Mouse (Mus musculus) midbrain, embryonic 12.5 days (tissue): ENCODE results near the gene Setdb2. TPM values are rescaled to one million over a fixed set of nuclear protein-coding genes. Genes with fewer than 3 reads are reported as not detected.
A peak's percentile ranks its signal among the peaks of the same experiment; 100 is the strongest.

Experiments used
- ATAC-seq: fragments of 200-750 bp; cut with Nextera tagmentation; 2 replicates; pipeline ENCODE4 v1.8.0; 2017; ENCODE audit warnings: low read depth, moderate TSS enrichment, moderate library complexity; ENCODE audit not compliant: low FRiP score
- H3K27ac ChIP-seq: fragments of 300-500 bp; sonication (generic); replicated peaks from 2 replicates; pipeline ENCODE4 v1.5.1; 2016; ENCODE audit warnings: mild to moderate bottlenecking
- H3K27me3 ChIP-seq: fragments of 300-500 bp; sonication (generic); 2 replicates; pipeline ENCODE4 v1.6.1; 2016; ENCODE audit warnings: mild to moderate bottlenecking
- H3K36me3 ChIP-seq: fragments of 300-500 bp; sonication (generic); 2 replicates; pipeline ENCODE4 v1.6.1; 2016
- H3K4me1 ChIP-seq: fragments of 300-500 bp; sonication (generic); 2 replicates; pipeline ENCODE4 v1.6.1; 2016
- H3K4me2 ChIP-seq: fragments of 300-500 bp; sonication (generic); replicated peaks from 2 replicates; pipeline ENCODE4 v1.6.1; 2016; ENCODE audit warnings: mild to moderate bottlenecking, moderate library complexity
- H3K4me3 ChIP-seq: fragments of 300-500 bp; sonication (generic); 2 replicates; pipeline ENCODE4 v1.5.1; 2016; ENCODE audit warnings: mild to moderate bottlenecking
- H3K9ac ChIP-seq: fragments of 300-500 bp; sonication (generic); replicated peaks from 2 replicates; pipeline ENCODE4 v1.6.1; 2016; ENCODE audit warnings: mild to moderate bottlenecking, moderate library complexity
- H3K9me3 ChIP-seq: fragments of 300-500 bp; sonication (generic); 2 replicates; pipeline ENCODE4 v1.6.1; 2016; ENCODE audit warnings: mild to moderate bottlenecking
- WGBS: fragments of 180-500 bp; shearing (Covaris S2); methylation state at CpG from one replicate; pipeline ENCODE4 v1.1.7; 2016; 5-methylcytosine and 5-hydroxymethylcytosine counted together
- polyA plus RNA-seq: library from polyadenylated mRNA; unstranded; fragments of >200 nt; fragmentation: Nextera tagmentation; extraction: Ambion mirVana; gene quantifications from 2 replicates; pipeline ENCODE4 v1.2.1, GENCODE M21; 2016

Gene Setdb2
- polyA plus RNA-seq = 9.5 and 11.7 TPM in 2 replicates

DNA sequence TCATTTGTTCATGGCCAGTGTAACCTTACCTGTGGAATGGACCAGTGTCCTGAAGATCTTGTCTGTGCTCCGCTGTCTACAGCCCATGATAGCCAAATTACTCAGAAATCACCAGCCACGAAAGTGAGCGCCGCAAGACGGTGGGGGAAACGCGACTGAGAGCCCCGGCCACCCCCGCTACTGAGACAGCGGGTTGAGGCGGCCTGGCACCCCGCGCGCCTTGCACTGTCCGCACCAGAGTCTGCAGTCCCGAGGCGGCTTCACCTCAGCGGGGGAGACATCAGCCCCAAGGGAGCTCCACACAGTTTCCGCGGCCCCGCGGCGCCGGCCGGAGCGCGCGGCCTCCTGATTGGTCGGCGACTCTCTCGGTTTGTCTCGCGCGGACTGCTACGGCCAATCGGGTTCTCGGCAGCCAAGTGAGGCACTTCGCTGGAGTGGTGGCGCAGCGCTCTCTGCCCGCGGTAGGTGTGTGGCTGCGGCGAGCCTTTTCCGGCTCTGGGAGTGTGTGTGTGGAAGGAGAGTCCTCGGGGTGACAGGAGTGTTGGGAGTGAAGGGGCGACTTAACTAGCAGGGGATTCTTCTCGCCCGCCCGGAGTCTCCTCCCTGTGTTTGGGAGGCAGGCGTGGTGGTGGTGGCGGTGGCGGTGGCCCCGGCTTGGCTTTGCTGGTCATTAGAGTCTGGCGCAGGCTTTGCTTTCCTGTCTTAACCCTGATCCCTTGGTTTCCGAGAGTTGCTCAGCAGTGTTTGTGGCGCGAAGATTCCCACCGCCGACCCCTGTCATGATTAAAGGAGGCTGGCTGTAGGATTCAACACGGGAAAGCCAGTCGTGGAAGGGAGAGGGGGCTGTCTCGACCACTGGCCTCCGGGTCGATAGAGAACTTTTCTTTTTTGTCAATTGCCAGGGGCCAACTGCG, at the start of gene Setdb2, which contains the start of gene Cab39l:
Gene Setdb2, minus strand, starts transcription at position 327 of the 914 bp plus-strand sequence.
Gene Cab39l, plus strand, starts transcription at position 415 of the 914 bp plus-strand sequence.
- WGBS = under 1% methylated on average over 62 of the region's 66 CpGs
- Histone ChIP-seq H3K27ac (peak within 1 kb of the TSS; percentile 82), H3K9ac (peak within 1 kb of the TSS; percentile 75), H3K36me3 (no peaks in the 10 kb centered on the region), H3K9me3 (no peaks in the 10 kb centered on the region), H3K27me3 (no peaks in the 10 kb centered on the region), H3K4me1 (peaks cover 7% of the 10 kb centered on the region), H3K4me2 (peak within 1 kb of the TSS; percentile 74), H3K4me3 (peak within 1 kb of the TSS; percentile 72)
- ATAC-seq = peak; percentile 100

DNA sequence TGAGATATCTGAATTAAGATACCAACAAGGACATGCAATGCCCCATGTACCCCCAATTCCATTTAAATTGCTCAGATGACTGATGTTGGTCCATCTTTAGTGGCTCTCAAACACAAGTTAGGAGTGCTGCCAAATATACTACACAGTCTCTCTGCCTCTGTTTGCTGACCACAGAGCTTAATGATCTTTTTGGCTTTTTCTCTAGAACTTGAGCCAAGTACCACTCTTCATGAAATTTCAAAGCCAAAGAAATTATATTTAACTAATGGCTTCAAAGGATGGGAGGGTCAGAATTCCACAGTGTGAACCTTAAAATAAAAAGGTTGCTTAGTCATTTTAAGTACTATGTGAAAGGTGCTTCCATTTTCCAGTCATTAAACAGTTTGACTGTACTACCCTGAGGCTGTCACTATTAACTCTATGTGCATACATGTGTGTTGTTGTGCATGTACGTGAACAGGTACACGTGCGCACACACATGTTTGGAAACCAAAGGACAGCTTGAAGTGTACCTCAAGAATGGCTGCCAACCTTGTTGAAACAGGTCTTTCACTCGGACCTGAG, 44.6 kb upstream of the Setdb2 start:
- ATAC-seq = no peak
- no peaks in the 10 kb centered on the region for H3K27me3 ChIP-seq
- no peaks in the 10 kb centered on the region for H3K9me3 ChIP-seq
- no peaks in the 10 kb centered on the region for H3K36me3 ChIP-seq
- no peaks in the 10 kb centered on the region for H3K4me1 ChIP-seq
- H3K4me3 ChIP-seq = no peak overlapping the region
- WGBS = 95% methylated on average over 4 of the region's 4 CpGs
- H3K27ac ChIP-seq = no peak overlapping the region
- no peak overlapping the region for H3K9ac ChIP-seq
- no peak overlapping the region for H3K4me2 ChIP-seq

DNA sequence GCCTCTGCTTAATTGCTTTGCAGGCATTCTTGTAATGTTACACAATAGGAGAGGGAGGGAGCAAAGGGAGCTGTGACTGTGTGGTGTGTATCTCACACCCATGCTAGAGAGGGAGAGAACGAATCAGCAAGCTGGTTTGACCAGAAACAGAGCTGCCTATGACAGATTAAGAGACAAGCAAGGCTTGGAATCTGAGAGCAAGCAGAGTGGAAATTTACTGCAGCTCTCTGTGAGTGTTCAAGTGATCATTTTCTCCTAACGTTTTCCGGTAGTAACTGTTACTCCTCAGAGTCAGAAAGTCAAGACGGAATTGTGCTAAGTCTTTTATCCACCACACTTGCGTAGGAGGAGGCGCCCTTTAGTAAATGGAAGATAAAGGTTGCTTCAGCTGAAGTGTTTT, 38.0 kb upstream of the Setdb2 start:
- no peak for ATAC-seq
- Histone ChIP-seq H3K4me2 (no peak overlapping the region), H3K27ac (no peak overlapping the region), H3K4me3 (no peak overlapping the region), H3K9me3 (no peaks in the 10 kb centered on the region), H3K27me3 (no peaks in the 10 kb centered on the region), H3K4me1 (no peaks in the 10 kb centered on the region), H3K9ac (no peak overlapping the region), H3K36me3 (no peaks in the 10 kb centered on the region)
- 77% methylated on average over 6 of the region's 6 CpGs for WGBS

DNA sequence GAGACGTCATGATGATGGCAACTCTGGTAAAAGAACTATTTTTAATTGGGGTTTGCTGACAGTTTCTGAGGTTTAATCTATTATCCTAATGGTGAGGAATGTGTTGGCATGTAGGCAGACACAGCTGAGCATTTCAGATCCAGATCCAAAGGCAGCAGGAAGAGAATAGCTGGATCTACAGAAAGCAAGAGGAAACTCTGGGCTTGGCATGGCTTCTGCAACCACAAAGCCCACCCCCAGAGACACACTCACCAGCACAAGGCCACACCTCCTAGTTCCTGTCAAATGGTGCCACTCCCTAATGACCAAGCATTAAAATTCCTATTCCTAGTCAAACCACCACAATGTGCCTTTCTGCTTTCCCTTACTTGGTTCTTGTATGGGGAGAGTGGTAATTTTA, 30.1 kb upstream of the Setdb2 start:
- Histone ChIP-seq H3K9me3 (no peaks in the 10 kb centered on the region), H3K4me3 (no peak overlapping the region), H3K9ac (no peak overlapping the region), H3K36me3 (no peaks in the 10 kb centered on the region), H3K4me2 (no peak overlapping the region), H3K4me1 (no peaks in the 10 kb centered on the region), H3K27ac (no peak overlapping the region), H3K27me3 (no peaks in the 10 kb centered on the region)
- 98% methylated on average over 1 of the region's 1 CpGs for WGBS
- ATAC-seq = no peak

DNA sequence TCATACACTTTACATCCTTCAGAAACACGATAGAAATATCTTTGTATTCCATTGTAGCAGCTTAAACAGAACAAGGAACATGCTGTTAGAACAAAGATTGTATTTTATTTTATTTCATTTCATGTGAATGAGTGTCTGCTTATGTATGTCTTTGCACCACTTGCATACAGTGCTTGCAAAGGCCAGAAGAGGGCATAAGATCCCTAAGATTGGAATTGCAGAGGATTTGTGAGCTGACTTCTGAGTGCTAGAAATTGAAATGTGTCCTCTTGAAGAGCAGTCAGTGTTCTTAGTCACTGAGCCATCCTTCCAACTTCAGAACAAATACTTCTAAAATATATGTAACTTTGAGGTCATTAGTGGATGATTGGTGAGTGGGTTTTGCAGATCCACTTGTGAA, 27.1 kb upstream of the Setdb2 start:
- no peaks in the 10 kb centered on the region for H3K4me1 ChIP-seq
- H3K4me2 ChIP-seq = no peak overlapping the region
- no peaks in the 10 kb centered on the region for H3K36me3 ChIP-seq
- no peaks in the 10 kb centered on the region for H3K27me3 ChIP-seq
- WGBS = 66% methylated on average over 1 of the region's 1 CpGs
- H3K27ac ChIP-seq = no peak overlapping the region
- H3K4me3 ChIP-seq = no peak overlapping the region
- H3K9ac ChIP-seq = no peak overlapping the region
- H3K9me3 ChIP-seq = no peaks in the 10 kb centered on the region
- ATAC-seq = no peak

DNA sequence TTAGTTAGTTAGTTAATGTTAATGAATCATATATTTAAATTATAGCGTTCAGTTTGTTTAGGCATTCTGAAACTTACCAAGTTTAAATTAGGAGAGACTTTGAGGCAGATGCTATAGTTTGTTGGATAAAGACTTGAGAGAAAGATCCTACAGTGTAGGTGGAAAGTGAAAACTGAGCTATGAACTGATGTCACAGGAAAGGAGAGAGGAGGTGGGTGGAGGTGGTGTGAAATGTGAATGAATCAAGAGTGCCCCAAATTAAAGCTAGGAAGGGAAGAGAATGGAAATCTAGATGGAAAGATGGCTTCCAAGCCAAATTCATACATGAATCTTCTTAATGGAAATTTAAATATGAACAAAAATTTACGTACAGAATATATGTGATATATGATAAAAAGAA, 25.8 kb upstream of the Setdb2 start:
- H3K36me3 ChIP-seq = no peaks in the 10 kb centered on the region
- no peaks in the 10 kb centered on the region for H3K4me1 ChIP-seq
- H3K4me2 ChIP-seq = no peak overlapping the region
- no peak overlapping the region for H3K4me3 ChIP-seq
- no peaks in the 10 kb centered on the region for H3K27me3 ChIP-seq
- no peak overlapping the region for H3K27ac ChIP-seq
- H3K9ac ChIP-seq = no peak overlapping the region
- no peaks in the 10 kb centered on the region for H3K9me3 ChIP-seq
- WGBS = 92% methylated on average over 2 of the region's 2 CpGs
- ATAC-seq = no peak

DNA sequence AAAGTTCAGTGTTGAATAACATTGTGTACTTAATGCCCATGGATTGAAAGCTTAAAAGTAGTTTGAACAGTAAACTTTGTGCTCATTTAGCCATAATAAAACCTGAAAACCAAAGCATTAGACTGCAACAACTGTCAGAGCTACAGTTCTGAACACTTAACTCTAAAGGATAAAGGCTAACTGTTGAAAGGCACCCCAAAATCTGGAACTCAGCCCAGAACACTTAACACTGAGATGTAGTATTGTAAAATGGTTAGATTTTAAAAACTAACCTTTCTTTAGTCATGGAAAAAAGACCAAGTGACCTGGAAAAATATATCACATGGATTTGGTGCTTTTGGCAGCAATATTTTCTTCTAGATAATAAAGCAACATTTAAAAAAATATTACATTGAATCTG, 7.3 kb upstream of the Setdb2 start:
- no peak overlapping the region for H3K9ac ChIP-seq
- H3K27me3 ChIP-seq = no peaks in the 10 kb centered on the region
- H3K9me3 ChIP-seq = 0 out of 2 replicates have a peak, but pooled peaks cover 6% of the 10 kb centered on the region
- H3K4me2 ChIP-seq = no peak overlapping the region
- no peaks in the 10 kb centered on the region for H3K36me3 ChIP-seq
- ATAC-seq = no peak
- H3K27ac ChIP-seq = no peak overlapping the region
- H3K4me1 ChIP-seq = no peaks in the 10 kb centered on the region
- no peak overlapping the region for H3K4me3 ChIP-seq

DNA sequence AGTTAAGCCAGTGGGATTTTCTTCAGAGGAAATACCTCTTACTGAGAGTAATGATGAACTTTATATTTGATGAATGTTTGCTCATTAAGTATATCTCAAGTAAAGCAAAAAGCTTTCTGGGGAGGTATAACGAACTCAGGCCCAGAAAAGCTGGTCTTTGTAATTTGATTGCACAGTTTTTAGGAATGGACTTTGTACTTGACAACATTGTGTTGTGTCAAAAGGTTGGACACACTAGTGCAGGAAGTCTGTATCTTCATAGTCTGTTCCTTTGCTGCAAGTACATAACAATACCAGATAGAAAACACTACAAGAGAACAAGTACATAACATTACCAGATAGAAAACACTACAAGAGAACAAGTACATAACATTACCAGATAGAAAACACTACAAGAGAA, 4.7 kb upstream of the Setdb2 start:
- Histone ChIP-seq H3K27ac (no peak overlapping the region), H3K9ac (no peak overlapping the region), H3K4me1 (no peaks in the 10 kb centered on the region), H3K4me3 (no peak overlapping the region), H3K9me3 (0 out of 2 replicates have a peak, but pooled peaks cover 6% of the 10 kb centered on the region), H3K4me2 (no peak overlapping the region), H3K36me3 (no peaks in the 10 kb centered on the region), H3K27me3 (no peaks in the 10 kb centered on the region)
- no peak for ATAC-seq
- WGBS = 84% methylated on average over 1 of the region's 1 CpGs

DNA sequence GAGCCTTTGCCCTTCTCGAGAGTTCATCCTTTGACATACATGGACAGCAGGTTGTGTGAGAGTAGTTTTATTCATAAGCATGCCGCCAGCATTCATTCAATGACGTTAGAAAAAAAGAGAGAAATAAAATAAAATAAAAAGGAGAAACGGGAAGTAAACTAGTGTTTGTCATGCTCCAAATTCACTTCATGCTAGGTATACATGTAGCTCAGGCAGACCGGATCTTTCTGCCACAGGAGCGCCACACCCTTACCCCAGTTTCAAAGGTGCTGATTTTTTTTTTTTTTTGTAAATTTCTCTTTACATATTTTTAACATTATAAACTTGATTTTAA, 755 bp upstream of the Setdb2 start:
- ATAC-seq = no peak
- H3K4me3 ChIP-seq = peak overlapping the region; percentile 72
- H3K27ac ChIP-seq = peak overlapping the region; percentile 82
- no peaks in the 10 kb centered on the region for H3K36me3 ChIP-seq
- H3K9ac ChIP-seq = peak overlapping the region; percentile 75
- H3K27me3 ChIP-seq = no peaks in the 10 kb centered on the region
- peaks cover 7% of the 10 kb centered on the region for H3K4me1 ChIP-seq
- peak overlapping the region; percentile 74 for H3K4me2 ChIP-seq
- no peaks in the 10 kb centered on the region for H3K9me3 ChIP-seq
- WGBS = 10% methylated on average over 6 of the region's 6 CpGs

DNA sequence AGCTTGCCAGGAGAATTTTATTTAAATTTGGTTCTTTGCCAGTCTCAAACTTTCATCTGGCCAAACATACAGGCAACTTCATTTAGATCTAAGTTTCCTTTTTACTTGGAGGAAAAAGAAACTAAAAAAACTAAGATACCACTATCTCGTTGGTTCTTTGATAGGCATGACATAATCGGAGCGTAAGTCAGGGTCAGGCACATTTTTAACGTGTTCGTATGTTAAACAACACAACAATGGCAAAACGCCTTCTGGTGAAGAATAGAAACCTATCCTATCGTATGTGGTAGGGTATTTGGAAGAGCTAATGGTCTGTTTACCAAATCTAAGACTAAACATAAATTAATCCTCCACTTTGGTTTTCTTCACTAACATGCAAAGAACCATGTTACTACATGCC, 645 bp downstream of the Setdb2 start:
- Histone ChIP-seq H3K36me3 (no peaks in the 10 kb centered on the region), H3K27ac (no peak overlapping the region), H3K4me2 (peak overlapping the region; percentile 74), H3K27me3 (no peaks in the 10 kb centered on the region), H3K9me3 (no peaks in the 10 kb centered on the region), H3K9ac (peak overlapping the region; percentile 75), H3K4me3 (peak overlapping the region; percentile 72), H3K4me1 (peaks cover 7% of the 10 kb centered on the region)
- 15% methylated on average over 7 of the region's 7 CpGs for WGBS
- ATAC-seq = no peak

DNA sequence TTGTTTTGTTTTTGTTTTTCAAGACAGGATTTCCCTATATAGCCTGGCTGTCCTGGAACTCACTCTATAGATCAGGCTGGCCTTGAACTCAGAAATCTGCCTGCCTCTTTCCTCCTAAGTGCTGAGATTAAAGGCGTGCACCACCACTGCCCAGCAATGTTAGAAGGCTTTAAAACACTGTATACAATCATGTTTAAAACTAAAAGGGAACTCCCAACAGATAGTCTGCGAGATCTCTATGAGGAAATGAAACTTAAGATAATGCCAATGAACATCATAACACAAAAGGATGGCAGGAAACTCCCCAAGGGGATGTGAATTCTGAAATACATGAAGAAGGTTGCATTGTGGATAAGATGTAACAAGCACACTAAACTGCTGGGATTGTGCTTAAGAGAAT, 2.2 kb downstream of the Setdb2 start:
- Histone ChIP-seq H3K27me3 (no peaks in the 10 kb centered on the region), H3K9ac (no peak overlapping the region), H3K4me2 (no peak overlapping the region), H3K4me3 (no peak overlapping the region), H3K36me3 (no peaks in the 10 kb centered on the region), H3K9me3 (no peaks in the 10 kb centered on the region), H3K4me1 (peaks cover 7% of the 10 kb centered on the region), H3K27ac (no peak overlapping the region)
- no peak for ATAC-seq
- 90% methylated on average over 2 of the region's 2 CpGs for WGBS

DNA sequence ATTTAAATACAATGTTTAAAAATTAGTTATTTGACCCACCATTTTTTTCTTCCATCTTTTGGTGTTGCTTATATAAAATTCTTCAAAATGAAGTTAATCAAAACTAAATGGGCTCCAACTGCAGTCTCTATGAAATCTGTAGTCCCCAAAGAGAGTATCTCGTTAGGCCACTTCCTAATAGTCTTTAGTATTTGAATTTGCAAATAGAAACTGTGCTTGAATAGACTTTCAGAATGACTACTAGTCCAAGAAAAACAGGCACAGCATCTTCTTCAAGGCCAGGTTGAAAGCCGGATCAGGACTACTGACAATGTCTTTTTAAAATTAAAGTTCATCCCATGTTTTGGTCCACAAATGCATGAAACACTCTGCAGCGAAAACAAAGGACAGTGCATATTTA, 3.3 kb downstream of the Setdb2 start:
- Histone ChIP-seq H3K9me3 (no peaks in the 10 kb centered on the region), H3K4me2 (no peak overlapping the region), H3K4me1 (peaks cover 7% of the 10 kb centered on the region), H3K4me3 (no peak overlapping the region), H3K27ac (no peak overlapping the region), H3K36me3 (no peaks in the 10 kb centered on the region), H3K9ac (no peak overlapping the region), H3K27me3 (no peaks in the 10 kb centered on the region)
- ATAC-seq = no peak
- WGBS = 89% methylated on average over 3 of the region's 3 CpGs
